Mouse (Mus musculus) cerebellum, postnatal 14 days (tissue): ENCODE measurements around the gene Tmem260.

Source experiments
- DNase-seq, 2 experiments: peaks; one replicate each; pipeline ENCODE4 v3.0.0; 2021; ENCODE audit warnings: mixed read lengths in 2 of 2

The Tmem260 gene

DNA sequence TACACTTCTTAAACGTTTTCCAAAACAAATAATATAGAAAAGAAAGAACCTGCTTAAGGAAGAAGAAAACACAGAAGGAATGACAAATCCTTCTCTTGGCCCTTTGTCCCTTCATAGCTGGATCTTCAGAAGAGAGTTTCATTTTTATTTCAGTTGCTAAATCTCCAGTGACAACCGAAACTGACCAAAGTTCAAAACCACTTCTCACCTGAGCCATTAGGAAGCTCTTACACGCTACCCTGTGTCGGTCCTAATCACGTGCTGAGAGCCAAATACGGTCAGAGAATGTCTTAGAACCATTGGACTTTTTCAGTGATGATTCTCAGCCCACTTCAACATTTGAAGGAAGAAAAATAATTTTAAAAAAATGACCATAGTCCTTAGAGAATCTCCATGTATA lies 36.8 kb downstream of the Tmem260 start:
- no peak for DNase-seq

DNA sequence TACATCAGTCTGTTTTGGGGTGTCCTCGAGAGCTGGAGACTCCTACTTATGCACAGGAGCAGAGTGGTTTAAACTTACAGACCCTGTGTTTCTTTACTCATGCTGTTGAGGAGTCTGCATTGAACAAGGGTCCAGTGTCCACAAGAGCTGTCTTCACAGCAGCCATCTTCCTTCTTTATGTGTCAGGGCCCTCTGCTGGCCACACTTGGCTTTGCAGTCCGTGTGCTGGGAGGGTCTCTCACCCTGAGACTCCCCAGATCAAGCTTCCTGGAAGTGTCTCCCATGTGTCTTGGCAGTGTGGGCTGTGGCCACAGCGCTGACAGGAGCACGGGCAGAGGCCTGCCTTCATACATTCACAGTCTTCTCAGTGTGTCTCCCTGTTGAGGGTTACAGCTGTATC lies 48.0 kb downstream of the Tmem260 start:
- DNase-seq: peak; percentile 19 to 56

DNA sequence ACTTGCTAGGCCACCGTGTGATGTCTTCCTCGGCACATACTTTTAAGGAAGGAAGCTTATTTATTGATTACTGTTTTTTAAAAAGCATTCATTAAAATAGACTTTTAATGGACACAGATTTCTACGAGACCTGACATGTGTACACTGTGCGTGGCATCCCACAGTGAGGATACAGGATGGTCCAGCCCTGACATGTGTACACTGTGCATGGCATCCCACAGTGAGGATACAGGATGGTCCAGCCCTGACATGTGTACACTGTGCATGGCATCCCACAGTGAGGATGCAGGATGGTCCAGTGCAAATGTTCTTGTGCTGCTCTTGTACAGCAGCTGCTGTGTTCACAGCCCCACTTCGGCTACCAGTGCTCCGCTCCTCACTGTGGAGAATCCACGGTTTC lies 56.6 kb downstream of the Tmem260 start:
- DNase-seq: no peak

DNA sequence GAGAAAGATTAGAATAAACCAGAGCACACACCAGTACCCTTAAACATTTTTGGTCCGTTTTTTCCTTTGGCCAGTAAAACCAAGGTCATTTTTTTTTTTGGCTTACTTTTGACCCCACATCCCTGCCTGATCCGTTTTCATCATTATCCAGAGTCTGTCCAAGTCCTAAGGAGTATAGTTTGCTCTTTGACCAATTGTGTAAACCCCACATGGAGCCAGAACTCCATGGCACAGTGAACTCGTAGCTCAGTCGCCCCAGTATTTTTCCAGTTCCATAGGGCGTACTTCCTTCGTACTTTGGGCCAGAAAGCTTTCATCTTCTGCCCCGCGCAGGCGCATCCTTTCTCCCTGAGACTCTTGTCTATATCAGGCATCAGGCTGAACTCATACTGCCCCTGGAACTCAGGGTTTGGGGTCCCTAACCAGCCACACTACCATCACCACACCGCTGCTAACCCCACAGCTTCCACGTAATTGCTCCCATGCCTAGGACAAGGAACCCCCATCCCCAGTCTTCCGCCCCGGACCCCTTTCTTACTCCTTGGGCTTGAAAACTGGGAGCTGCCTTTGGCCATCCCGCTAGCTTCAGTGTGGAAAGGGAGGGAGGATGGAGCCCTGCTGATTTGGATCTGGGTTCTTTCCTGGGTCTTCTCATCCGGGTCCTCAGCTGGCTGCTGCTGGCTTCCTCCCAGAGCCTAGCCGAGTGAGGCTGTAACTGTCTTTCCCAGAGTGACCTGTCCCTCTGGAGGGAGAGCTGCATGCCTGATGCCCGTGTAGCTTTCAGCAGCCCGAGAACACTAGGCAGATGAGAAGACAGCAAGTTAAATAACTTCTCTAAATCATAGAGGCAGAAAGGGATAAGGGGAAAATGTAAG lies 58.0 kb downstream of the Tmem260 start:
- DNase-seq: no peak

DNA sequence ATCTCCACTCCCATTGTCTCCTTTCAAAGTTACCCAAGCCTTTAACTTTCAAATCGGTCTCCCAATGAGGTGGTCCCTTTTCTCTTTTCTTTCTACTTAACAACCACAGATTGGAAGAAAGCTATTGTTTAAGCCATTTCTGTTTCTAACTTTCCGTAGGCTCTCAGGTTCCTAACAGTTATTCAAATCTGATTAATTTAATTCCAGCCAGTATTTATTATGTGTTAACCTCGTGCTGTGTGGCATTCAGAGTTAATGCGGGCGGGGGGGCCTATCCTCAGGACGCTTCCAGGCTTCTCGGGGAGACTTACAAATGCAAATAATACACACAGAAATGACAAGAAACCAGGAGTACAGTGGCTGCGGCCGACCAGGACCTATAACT lies 58.6 kb downstream of the Tmem260 start:
- DNase-seq: no peak

DNA sequence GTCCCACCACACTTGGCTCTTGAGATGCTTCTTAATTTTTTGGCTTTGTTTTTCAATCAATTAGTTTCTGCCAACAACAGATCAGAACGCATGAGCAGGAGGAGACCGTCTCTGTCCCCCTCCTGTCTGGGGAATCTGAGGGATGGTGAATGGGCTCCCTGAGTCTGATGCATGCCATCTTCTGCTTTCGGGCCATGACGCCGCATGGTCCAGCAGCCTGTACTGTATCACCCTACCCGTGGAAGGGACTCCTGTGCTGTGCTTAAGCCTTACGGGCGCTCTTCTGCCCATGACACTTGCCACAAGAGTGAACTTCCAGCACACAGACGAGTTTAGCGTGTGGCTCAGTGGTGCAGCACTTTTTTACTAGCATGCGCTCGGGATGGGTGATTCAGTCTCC lies 59.7 kb downstream of the Tmem260 start:
- no peak for DNase-seq

DNA sequence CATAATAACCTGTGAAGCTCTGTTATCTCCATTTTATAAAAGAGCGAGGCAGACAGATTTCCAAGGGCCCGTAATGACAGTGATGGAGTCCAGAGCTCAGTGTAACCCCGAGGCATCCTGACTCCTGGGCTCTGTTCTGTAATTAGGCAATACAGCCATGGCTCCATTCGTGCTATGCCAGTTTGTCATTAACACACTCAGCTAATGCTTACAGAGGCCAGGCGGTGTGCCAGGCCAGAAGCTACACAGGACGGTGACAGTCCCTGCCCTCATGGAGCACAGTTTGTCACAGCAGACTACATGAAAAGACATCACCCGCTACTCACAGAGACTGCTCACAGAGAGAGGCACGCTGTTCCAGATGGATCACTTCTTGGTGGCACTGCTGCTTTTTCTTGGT lies 61.5 kb downstream of the Tmem260 start:
- no peak for DNase-seq

DNA sequence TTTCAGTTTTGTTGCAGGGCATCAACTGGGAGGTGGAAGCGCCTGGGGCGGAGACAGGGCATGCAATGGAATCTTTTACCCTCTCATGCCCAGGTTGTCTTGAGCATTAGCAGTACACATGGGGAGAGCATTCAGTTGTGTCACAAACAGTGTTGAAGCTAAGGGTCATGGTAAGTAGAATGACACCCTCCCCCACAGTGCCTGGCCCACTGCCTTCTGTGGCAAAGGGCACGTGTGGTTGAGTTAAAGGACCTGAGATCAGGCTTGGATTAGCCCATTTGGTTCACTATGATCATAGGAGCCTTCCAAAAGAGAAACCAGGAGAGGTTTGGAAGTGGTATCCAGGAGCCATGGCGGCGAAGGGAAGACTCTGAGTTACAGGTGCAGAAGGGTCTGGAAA lies 63.2 kb downstream of the Tmem260 start:
- no peak for DNase-seq

DNA sequence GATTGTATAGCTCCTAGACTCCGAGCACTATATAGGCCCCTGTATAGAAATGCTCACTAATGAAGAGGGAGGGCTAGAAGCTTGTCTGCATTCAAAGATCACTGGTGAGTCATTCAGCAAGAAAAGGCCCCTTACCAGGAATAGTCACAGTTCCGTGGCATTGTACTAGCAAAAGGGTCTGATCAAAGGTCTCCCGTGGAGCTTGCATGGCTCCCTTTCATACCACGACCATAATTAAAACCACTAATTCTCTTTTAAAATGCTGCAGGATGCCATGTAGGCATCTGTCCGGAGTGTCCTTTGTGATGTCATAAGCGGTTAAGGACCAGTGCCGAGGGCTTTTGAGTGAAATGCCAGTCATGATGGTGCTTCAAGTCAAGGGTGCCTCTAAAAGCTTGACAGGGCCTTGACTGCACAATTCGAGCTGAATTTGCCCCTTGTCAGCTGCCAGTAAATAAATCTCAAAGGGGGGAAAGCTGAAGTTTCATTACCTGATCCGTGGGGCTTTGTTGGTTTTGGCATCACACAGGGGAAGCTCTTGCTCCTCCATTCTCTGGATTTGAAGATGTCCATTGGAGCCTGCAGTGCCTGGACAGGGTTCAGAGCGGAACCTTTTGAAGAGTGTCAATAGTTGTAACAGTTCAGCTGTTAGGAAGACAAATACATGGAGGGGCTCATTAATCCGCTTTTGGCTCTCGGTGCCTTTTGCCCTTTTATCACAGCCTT lies 67.3 kb downstream of the Tmem260 start:
- no peak for DNase-seq

DNA sequence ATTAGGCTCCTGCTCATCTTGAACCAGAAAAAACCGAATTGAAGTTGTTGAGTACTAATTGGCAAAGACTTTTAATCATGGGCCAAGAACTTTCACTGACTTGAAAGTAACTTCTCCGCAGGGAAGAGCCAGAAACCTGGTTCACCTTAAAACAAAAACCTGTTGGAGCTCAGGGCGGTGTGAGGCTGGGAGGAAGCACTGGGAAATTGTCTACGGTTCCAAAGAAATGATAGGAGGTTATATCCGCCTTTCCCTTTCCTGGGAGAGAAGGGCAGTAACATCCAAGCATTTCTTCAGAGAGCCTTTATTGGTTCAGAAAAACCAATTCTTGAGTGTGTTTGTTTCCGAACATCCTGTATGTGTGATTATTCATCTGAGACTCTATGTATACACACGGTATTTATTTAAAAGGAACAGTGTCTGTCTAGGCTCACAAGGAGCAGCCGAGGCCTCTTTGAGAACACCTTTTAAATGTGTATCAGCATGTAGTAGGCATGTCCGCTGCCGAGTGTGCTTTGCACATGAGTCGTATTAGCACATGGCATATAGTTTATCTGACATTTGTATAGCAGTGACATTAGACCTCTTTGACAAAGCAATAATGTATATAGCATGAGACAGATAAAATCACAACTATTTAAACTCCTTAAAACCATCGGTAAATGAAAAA lies 68.0 kb downstream of the Tmem260 start:
- DNase-seq: no peak

DNA sequence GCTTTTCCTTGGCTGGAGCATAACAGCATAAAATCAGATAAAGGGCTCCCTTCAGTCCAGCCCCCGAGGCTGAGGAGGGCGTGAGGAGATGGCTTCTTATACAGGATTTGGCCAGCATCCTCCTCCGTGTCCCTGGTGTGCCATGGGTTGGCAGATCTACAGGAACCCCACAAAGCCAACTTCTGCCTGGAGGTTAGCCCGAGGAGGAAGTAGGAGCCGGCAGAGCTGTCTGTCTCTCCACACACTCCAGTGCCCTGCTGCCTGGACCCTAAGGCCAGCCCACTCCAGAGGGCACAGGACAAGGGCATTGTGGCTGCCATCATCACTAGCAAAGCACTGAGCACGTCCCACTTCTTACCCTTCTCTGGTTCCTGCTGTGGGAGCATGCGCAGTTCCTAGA lies 68.7 kb downstream of the Tmem260 start:
- DNase-seq: peak; percentile 56 to 74

DNA sequence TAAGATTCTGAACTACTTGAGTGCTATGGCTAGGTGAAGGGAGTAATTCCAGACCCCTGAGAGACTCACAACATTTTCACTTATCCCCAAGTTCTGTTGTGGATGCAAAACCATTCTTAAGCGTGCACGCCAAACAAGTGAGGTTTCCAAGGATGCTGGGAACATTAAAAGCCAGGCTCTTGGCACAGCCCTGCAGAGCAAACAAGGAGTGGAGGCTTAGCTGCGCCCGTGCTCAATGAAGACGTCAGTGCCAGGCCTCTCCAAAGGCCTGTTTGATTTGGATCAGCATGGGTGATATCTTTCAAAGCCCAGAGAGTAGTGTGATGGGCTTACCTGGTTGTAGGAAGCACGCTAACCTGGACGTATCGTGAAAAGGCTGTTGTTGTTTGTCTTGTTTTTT lies 69.6 kb downstream of the Tmem260 start:
- peak; percentile 33 to 51 for DNase-seq

DNA sequence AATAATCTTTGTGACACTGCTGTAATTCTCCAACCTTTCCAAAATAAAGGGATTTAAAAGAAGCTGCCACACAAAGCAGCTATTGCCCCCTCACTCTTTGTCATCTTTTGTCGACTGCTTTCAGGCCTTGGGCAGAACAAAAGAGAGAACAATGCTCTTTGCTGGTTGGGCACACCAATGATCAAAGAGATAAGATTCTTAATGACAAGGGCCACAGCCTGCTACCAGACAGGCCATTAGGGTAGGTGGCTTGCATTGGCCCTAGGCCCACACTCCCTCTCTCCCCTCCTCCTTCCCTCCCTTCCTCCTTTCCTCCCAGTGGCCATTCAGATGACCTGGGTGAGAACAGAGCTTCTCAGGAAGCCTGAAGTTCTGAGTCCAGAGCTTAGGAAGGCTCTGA lies 77.4 kb downstream of the Tmem260 start:
- no peak for DNase-seq

DNA sequence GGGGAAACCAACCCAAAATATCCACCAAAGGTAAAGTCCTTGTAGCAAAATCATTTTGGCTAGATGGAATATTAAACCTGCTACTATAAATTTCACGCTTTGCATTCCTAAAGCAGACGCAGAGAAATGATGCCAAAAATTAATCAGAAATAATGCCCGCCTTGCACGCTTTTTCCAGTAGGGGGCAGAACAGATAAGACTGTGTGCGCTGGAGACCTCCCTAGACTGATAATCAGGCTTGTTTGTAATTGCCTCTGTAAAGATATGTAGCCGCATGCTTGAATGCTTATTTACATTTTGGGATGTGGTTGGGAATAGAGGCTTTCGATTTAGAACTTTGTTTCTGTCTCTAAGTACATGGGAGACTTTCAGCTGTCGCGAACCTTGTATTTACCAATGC lies 78.2 kb downstream of the Tmem260 start:
- peak; percentile 80 for DNase-seq

DNA sequence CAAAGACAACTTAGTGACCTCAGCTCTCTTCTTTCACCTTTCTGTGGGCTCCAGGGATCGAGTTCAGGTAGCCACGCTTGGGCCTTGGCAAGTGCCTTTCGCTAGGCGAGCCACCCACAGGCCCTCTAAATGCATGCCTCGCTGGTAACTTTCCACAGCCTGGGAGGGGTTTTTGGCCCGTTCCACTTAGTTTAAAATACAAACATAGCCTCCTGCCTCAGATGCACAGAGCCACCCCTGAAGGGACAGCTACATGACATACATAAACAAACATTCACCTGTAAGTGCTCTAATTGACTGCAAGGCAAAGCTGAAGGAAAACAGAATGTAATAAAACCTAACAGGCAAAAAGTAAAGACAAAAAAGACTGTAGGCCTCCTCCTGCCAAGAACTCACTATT lies 79.1 kb downstream of the Tmem260 start:
- DNase-seq: no peak

DNA sequence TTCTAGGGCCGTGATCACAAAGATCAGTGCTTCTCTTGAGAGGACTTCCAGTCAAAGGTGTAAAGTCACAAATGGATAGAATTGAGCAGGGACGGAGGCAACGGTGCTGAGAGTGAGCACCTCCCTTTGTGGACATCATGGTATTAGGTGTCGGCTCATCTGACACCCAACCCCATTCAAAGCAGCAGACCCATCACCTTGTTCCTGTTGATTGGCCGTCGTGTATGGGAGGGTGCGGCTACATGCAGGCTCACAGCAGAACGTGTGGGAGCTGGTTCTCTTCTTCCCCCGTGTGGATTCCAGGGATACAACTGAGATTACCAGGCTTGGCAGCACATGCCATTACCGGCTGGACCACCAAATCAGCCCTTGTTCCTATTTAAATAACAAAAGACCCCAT lies 84.7 kb downstream of the Tmem260 start:
- no peak for DNase-seq

DNA sequence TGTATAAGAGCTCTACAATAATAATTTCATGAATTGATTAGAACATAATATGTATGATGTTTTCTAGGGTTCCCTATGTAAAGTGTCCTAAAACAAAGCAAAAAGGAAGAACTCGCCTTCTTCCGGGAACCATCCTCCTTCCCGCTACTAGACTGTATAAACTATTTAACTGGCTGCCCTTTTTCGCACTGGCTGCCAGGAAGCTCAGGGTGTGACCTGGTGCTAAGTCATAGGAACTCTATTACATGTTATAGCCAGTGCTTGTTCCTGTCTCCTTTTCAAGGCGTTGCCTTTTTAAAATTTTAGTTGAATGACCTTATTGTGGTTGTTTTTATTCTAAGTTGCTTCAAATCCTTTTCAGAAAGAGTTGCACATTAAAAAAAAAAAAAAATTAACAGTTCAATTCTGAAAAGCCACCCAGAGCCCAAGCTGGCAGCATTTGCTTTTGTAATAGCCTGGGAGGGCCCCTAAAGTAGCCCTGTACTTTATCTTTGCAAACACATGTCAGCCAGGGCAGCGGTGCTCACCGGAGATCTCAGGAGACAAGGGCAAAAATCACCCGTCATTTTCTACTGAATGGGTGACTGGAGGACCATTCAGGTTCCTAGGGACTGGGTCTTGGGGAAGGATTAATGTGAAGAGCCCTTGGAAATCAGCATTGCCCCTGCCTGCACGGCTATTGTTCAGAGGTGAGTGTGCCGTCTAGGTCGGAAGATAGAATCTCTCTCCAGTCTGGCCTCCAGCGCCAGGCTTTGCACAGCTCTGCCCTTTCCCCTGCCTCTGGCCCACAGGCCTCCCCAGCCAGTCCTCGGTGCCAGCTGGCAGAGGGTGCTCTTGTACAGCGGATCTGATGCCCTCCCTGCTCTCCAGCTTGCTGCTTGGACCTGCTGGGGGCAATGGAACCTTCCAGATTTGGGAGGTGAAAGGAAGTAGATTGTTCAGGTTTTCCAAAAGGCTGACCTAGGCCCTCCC lies 92.2 kb downstream of the Tmem260 start:
- peak; percentile 49 to 56 for DNase-seq

DNA sequence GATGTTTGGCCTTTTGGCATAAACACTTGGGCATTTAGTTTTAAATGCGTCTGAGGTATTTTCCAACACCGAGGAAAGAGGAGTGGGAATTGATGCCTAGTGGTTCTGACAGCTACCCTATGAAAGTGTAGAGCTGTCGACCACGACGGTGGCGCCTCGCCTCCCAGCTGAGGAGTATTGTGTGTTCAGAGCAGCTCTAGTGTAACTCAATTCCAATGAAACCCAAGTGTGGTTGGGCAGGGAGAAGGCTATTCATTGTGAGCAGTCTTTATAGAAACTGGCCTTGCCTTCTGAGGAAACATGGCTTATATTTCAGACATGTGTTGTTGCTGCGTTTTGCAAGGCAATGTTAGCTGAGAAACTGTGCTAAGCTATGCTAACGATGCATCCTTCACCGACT lies 99.2 kb downstream of the Tmem260 start:
- DNase-seq: no peak

DNA sequence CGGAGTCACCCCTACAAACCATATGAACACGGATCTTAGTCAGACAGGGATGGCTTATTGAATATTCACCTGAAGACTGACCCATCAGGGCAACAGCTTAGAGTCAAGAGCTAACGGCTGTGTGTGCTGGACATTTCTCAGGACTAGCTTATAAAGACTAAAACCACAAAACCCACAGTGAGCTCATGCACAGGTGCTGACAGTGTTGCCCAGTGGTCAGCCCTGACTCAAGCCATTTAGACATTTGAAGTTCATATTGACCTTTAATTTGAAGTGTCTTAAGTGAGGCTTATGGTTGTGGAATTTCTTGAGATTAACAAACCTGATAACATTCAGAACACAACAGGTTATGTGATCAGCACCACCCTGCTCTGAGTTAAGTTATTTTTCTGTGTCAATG lies 100.1 kb downstream of the Tmem260 start:
- no peak for DNase-seq

DNA sequence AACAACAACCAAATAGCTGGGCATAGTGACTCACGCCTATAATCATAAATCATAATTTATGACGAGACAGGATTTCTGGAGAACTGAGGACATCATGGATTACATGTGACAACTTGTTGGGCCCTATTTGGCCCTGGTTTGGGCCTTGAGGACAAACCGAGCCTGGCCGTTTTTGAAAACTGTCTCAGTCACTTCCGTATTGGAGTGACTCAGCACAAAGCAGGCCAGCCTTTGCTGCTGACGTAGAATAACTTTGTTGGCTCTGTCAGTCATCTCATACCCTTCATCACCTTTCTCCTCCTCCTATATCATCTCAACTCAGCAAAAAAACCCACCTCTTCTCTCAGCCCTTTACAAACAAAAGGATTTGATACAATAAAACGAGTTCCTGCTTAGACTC lies 103.8 kb downstream of the Tmem260 start:
- DNase-seq: no peak

DNA sequence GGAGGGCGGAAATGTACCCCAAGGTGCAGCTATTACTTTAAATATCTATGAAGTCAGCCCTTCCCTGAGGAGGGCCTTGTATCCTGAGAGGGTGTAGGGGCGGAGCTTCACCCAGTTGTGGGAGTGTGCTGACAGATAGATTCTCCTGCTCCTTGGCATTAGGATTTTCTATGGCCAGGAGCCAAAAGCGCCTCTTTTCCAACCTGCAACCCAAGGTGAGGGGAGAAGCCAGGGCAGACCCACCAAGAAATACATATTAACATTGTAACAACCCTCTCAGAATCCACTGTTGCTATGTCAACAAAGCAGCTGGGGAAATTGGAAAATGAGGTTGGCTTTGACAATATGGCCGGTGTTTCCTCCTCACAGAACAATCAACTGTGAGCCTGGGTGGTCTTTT lies 107.3 kb downstream of the Tmem260 start:
- DNase-seq: no peak

DNA sequence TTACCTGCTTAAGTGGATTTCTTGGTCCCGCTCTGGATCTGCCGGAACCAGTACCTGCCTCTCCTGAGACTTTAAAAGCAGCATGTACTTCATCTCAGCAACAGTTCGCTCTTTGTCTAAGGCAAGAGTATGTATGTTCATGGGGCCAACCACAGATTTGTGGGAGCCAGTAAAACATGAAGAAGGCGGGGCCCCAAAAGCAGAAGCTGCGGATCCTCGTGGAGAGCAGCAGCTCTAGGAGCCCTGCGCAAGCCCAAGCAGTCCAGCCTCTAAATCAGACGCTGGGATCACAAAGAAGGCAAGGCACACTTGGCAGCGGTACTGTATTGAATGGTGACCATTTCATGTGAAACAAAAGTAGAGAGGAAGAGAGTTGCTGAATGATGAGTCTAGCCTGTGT lies 107.8 kb downstream of the Tmem260 start:
- no peak for DNase-seq

DNA sequence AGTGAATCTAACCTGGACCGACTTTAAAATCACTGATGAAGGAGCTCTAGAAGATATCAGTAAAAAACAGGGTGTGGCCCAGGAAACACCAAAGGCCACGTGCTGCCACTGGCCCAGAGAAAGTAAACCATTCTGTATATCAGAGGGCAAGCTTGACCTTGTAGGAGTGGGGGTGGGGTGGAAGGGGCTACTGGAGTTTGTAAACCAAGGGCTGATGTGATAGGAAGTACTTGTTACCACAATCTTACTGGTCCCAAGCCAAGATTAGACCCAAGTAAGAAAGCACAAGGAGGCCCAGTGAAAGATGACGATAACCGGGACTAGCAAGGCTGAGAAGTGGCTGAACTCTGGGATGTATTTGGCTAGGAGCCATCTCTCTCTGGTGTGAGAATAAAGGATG lies 113.1 kb downstream of the Tmem260 start:
- no peak for DNase-seq
